Mouse (Mus musculus) spleen, adult 12 weeks (tissue): ENCODE measurements around the gene Inf2.

Experiments
- DNase-seq: peaks from one replicate; pipeline ENCODE4 v3.0.0; 2022; ENCODE audit warnings: low spot score

Gene Inf2

DNA sequence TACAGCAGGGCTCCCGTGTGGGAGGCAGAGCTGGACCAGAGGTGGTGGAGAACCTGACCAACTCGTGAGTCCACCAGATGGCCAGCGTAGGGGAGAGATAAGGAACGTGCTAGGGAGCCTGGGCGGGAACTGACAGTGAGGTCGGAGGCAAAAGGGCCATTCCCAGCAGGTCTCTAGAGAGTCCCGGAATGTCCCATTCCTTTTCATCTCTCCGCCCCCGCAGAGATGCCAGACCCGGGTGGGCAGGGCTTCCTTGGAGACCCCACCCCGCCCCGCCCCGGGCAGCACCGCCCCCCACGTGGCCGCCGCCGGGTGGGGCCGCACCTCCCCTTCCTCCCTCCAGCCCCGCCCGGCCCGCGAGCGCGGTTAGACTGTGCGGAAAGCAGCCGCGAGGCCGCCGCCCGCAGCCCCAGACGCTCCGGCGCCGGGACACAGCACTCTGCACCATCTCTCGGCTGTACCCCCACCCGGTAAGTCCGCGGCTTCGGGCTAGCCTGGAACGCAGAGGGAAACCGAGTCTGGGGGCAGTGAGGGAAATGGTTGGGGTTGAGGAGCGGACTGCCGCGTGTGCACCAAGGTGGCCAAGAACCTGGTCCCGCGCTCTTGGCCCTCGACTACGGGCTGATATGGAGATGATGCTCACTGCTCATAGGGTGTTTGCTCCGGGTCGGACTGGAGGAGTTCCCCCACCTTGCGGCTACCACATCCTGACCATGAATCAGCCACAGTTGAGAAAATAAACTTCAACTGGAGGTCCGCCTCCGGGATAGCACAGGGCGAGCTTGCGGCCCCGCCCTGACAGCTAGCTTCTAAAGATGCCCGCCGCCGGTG lies at the start of gene Inf2:
Inf2 (plus strand) TSS at position 359 of the 831 bp plus-strand sequence.
- peak; percentile 27 for DNase-seq

DNA sequence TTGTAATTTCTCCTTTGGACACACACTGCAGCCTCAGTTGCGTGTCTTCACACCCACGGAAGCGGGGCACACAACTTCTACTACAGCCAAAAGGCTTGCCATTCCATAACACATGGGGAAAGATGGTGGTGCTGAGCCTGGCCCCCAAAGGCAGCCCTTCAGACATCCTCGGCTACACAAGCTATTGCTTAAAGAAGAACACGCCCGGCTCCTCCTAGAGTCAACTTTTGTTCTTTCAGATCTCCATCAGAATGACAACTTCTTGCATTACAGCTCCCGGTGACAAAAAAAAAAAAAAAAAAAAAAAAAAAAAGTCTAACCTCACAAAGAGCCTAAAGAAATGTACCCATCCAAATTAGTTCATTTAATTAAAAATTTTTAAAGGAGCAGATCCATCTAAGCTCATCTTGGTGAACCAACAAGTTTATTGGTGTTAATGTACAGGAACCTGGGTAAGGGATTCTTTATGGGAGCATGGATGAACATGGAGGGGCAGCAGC lies 49.1 kb upstream of the Inf2 start:
- DNase-seq = no peak

DNA sequence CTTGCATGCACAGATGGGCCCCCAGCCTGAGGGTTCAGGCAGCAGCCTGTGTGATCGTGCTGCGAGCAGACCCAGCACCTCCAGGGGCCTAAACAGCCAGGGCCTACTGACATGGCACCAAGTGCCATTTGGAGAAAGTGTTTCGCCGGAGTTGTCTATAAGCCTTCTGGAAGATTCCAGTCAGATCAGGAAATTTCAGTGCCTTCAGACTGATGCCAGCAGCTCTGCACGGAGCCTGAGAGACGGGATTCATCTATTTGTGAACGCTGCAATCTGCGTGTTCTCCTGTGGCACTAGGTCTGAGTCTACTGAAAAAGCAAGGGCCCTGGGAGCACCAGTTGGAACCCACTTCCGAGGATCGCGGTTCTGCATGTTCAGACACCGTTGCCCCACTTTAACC lies 48.3 kb upstream of the Inf2 start:
- no peak for DNase-seq

DNA sequence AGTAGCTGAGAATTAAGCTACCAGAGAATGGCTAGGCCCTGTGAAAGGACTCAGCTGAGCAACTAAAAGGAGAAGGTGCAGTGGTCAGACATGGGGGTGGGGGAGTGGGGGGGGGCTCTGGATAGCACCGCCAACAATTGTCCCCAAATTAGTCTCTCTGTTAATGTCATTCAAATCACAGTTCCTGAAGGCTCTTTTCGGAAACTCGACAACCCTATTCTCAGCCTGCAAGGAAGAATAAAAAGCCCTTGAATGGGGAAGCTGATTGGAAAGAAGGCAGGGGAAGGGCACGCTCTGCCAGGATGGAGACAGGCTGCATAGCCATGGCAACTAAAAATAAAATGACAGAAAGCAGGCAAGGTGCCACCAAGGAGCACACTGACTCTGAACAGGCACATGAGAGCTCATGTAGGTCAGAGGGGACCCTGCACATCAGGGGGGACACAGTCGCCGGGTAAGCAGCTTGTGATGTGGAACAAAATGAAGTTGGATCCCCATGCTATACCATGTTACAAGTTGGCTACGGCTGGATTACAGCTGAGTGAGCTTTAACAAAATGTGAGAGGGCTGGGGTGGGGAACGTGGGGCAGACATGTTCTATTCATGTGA lies 47.0 kb upstream of the Inf2 start:
- no peak for DNase-seq

DNA sequence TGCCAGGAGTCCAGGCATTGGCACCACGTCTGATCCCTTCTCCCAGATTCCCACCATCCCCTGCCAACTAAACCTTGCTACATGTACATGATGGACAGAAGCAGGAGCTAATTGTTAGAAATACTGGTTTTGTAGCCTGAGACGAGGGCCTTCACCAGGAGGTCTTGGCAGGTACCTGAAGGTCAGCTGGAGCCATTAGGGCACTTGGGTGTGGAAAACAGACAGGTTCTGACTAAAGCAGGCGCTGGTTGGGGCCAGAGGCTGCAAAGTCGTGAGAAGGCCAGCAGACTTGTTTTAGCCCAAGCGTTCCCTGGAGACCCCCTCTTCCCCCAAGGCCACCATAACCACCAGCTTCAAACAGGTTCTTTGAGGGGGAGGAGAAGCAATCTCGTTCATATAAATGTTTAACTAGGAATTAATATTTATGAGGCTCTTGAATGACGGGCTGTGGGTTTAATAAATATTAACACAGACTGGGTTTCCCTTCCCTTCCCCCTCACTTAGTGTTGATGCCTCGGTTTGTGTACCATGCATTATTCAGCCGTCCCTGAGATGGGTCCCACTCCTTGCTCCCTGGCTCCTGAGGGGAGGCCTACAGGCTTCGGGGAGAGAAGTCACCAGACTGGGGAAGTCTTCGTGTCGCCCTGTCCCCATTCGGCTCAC lies 46.2 kb upstream of the Inf2 start:
- no peak for DNase-seq

DNA sequence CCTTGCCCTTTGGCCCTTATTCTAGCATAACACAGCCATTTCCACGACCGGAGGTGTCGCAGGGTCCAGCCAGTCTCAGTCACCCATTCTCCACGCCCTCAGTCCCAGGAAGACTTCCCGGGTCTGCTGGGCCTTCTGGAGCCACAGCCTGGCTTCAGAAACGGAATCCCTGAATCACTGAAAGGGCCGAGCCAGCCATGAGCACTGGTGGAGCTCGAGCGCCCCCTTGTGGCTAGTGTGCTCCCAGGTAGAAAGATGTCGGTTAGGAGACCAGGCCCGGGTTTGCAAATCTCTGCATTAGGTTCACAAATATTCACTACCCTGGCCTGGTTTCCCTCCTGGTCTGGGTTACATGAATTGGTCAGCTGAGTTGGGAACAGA lies 45.7 kb upstream of the Inf2 start:
- DNase-seq = peak; percentile 53

DNA sequence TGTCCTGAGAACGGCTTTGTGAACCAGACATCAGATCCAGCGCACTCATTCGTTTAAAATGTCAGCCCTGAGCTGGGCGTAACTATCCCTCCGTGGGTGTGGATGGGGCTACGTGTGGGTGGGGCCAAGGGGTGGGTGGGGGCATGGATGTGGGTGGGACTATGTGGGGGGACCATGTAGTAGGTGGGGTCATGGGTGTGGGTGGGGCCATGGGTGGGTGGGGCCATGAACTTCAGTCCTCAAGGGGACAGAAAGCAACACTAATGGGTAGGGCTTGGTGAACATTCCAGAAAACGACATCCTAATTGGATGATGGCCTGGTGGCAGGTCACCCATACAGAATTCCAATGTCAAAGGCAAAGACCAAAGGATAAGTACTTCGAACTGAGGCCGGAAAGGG lies 44.6 kb upstream of the Inf2 start:
- DNase-seq = no peak

DNA sequence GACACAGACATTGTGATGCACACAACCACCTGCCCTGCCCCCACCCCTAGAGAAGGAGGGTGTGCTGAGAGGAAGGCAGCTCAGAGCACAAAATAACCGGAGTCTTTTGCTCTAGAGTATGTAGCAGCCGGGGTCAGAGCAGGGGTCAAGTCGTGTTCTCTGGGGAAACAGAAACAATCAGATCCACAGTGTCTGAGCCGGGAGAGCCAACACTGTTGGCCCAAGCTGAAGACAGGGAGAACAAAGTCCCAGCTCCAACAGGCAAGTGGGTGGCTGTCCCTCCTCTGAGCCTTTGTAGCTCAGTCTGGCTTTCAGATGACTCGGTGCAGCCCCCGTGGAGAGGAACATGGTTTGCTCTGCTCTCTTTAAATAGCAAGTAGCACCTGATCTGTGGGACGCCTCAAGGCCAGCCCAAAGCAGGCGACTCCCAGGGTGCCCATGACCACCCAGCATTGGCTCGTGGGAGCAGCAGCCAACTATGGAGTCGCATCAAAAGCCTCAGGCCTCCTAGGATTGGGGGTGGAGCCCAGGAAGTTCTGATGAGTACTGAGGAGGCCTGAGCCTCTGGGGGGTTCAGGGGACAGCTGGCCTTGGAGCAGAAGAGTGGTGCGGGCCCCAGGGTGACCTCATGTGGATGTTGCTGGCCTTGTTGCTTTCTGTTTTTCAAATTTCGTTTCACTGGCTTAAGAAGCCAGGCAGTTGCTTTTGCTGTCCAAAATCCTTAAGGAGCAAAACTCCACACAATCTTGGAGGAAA lies 43.5 kb upstream of the Inf2 start:
- no peak for DNase-seq

DNA sequence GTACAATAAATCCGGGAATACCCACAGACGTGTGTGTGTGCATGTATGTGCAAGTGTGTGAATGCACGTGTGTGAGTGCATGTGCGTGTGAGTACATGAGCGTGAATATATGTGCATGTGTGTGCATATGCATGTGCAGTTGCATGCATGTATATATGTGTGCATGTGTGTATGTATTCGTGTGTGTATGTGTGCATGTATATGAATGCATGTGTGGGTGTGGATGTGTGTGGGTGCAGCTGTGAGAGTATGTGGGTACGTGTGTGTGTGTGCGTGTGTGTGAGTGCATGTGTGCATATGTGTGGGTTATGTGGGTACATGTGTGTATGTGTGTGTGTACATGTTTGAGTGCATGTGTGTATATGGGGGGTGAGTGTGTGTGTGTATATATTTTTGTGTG lies 42.5 kb upstream of the Inf2 start:
- no peak for DNase-seq

DNA sequence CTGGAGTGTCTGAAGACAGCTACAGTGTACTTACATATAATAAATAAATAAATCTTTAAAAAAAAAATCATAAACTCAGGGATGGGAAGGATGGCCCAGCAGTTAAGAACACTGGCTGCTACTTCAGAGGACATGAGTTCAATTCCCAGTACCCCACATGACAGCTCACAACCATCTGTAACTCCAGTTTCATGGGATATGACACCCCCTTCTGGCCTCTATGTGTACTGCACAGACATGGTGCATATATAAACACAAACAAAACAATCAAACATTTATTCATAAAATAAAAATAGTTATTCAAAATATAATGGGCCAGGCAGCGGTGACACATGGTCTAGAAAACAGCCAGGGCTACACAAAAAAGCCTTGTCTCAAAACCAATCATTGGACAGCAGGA lies 39.3 kb upstream of the Inf2 start:
- no peak for DNase-seq

DNA sequence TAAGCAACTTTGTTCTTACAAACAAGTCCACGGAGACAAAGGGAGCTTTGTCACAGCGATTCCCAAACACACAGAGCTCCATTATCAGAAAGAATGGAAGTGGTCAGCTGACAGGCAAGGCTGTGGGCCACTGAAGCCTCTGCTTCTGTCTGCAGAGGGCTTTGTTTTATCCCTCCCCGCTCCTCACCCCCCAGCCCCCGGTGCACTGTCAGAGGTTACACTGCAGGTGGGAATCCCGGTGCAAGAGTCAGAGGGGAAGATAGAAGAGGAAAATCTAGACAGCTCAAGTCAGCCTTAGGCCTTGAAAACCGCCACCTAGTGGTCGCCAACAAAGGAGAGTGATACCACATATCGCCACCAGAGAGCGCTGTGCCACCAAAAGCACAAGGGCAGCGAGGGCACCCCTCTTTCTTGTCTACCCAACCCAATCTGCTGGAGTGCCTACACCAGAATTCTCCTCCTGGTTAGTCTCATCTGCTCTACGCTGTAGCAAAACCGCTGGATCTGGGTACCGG lies 36.7 kb upstream of the Inf2 start:
- peak; percentile 70 for DNase-seq

DNA sequence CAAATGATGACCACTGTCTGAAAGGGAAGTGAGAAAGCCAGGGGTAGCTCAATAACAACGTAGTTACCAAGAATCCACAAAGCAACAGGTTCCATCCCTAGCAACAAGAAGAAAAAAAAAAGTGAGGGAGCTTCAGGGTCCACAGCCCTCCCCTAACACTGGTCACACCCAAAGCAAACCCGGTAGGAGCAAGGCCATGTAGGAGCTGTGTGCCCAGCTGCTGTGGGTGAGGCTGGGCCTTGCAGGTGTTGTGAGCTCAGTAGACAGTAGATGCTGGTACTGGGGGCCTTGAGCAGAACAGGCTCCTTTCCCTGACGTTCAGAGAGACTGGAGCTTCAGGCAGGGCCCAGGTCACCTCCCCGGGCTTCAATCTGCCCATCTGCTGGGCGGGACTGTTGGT lies 36.1 kb upstream of the Inf2 start:
- DNase-seq = no peak

DNA sequence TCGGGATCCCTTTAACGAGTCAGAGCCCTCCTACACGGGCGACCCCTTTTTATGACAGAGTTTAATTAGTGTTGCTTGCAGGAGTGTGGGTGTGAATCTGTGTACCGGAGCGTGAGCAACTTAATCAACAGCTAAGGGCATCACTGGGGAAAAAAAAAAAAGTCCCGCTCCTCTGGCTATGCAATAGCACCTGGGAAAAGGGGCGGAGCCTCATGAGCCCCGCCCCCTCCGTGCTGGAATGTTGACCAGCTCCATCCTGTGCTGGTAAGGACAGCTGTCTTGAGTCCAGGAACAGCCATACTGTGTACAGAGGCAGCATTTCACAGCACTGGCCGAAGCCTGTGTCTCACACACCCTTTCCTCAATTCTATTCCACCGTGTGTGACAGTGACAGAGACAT lies 33.7 kb upstream of the Inf2 start:
- DNase-seq = no peak

DNA sequence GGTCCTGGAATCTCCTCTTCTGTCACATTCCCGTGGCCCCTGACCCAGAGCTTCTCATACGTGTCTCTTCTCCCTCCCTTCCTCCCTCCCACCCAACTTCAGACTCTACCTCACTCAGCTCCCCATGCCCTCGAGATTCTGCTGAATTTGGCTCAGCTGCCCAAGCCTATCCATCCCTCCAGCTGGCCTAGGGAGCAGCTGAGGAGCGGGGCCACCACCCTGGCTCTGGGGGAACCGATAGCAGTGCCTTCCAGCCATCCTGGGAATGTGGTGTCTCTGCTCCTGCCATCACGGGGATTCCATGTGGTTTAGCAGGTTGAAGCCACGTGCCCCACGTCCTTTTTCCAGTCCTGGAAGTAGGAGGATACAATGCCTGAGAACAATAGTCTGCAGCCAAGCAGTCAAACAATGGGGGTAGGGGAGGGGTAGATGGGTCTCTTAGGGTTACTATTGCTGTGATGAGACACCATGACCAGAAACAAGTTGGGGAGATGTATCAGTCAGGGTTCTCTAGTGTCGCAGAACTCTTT lies 32.0 kb upstream of the Inf2 start:
- DNase-seq = no peak

DNA sequence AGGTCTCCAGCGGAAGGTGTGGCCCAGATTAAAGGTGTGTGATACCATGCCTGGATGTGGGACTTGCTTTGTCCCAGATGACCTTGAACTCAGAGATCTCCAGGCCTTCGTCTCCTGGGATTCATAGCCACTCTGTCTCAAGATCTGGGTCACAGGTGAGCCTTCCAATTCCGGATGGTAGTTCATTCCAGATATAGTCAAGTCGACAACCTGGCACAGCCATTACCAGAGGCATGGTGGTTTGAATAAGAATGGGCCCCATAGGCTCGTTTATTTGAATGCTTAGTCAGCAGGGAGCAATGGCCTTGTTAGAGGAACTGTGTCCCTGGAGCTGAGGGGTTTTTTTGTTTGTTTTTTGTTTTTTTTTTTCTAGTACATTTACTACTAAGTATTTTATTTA lies 31.4 kb upstream of the Inf2 start:
- no peak for DNase-seq

DNA sequence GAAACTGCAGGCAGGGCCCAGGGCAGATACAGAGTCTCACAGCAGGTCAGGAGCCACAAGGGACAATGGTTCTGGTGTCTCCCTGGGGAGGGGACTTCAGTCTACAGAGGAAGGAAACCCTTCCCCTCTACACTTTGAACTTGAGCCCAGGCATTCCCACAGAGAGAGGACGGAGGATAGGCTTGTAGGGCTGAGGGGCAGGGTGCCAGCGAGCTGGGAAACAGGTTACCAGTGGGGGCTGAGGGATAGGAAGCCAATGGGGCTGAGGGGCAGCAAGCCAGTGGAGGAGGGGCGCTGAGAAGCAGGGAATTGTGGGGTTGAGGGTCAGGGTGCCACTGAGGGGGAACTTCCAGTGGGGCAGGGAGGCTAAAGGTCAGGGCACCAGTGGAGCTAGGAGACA lies 29.4 kb upstream of the Inf2 start:
- DNase-seq = no peak

DNA sequence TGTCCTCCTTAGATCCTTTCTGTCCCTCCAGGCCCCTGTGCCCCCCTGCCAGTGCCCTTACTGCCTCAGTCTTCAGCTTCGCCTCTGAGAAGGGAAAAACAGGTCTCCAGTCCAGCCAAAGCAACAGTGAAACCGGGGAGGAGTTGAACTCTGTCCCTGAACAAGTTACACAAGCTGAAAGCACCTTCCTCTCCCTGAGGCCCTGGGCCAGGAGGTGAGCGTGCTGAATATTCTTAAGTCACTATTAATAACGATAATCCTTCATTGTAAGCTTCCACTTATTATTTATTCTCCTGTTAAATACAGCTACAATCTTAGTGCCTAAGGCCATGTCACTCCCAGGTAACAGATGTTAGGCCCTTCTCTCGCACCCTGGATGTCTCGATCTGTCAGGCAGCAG lies 28.9 kb upstream of the Inf2 start:
- no peak for DNase-seq

DNA sequence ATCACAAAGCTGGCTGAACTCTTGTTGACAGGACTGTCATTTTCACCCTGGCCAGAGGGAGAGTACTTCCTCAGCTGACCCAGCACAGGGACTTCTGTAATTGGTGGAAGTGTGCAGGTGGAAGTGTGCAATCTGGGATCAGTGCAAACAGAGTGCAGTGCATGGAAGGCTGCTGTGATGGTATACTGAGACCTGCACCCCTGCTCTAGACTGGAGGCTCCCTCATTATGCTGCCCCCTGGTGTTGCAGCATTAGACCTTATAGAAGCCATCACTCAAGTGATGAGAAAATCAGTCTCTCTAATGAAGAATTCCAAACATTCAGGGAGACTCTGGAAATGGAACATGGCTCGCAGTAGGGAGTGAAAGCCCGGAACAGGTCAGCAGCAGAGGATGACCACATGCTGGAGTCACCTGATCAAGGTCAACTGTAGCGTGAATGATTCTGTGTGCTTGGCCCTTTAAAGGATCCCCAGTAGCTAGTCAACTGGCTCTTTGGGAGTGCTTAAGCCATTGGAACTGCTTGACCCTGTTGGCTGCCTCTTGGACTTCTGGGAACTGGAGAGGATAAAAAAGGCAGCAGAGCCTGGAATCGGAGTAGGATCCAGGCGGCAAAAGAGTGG lies 28.3 kb upstream of the Inf2 start:
- DNase-seq = no peak

DNA sequence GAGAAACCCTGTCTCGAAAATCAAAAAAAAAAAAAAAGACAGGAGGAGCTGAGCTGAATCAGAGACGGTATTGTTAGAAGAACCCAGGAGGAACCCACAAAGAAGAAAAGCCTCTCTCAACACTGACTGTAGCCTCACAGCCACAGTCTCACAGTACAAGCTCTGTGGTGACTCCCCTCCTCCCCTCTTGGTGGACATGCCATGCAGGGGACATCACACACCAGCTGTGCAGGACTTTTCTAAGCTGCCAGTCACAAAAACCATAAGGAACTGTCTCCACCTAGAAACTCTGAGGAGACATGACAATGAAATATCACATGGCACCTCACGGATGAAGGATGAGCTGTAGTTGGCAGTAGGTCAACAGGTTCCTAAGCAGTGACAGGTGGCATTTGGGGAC lies 27.4 kb upstream of the Inf2 start:
- DNase-seq = no peak

DNA sequence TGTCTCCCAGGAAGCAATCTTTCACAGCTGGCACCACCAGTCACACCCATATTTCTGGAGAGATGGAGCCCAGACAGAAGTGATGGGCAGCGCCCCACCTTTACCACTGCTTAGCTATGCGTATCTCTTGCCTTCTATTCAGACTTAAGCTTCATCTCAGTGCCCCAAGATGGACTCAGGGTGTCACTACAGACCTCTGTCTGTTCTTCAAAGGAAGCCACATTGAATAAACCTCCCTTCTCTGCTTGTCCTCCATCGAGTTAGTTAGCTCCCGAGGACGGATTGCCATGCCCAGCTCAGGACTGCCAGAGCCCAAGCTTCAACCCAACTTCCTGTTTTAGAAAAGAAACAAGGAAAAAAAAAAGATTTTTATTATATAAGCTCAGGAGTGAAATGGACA lies 26.1 kb upstream of the Inf2 start:
- no peak for DNase-seq

DNA sequence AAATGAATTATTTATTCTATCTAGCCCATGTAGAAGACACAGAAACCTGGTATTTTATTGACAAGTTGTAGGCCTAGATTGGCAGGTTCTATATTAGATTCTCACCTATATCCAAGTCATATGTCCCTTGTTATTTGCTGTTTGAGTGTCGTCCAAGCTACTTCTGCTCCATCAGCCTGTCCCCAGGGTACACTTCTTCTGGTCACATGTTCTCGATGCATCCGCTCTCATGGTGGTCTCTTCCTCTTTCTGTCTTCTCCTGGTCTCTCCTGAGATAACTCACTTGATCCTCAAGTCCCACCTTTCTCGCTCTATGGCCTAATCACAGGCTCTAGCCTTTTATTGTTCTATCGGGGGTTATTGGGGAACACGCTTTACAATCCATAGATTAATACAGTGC lies 25.6 kb upstream of the Inf2 start:
- DNase-seq = no peak

DNA sequence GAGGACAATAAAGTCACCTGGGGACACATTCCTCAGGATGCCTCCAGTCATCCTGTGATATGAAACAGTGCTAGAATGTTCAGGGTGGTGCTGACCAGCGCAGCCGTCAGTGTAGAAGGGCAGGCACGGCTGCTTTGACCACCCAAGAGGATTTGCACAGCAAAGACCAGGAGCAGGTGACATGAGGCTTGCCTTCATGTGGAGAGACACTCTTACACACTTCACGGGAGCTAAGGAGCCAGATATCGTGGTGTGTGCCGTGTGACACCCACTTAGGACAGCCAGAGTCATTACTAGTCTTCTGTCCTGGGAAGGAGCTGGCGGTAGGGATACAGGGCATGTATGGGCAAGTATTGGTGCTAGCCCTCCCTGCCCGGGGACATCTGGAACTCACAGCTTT lies 18.4 kb upstream of the Inf2 start:
- DNase-seq = no peak
